Comparison of ENCODE assay signal across 23 mouse cellular contexts in the genomic region with DNA sequence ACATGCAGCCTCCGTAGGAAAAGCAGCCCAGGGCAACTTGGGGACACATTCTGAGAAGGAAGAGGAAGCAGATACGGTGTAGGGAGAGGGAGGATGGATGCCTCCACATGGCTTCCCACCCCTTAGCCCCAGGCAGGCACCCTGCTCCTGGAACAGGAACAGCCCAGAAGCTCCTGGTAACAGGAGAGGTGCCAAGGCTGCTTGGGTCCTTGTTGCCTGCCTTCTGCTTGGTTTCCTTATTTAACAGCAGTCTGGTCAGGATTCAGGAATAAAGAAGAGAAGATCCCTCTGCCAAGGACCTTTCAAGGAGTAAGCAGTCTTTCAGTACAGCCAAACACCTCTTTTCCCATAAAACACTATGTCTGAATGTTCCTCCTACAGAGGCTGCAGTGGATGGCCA. TPM values are rescaled to one million over a fixed set of nuclear protein-coding genes. Genes with fewer than 3 reads are reported as not detected.
DNase-seq lines count a peak whose midpoint lies in the region; TF ChIP-seq lines count a peak whose summit lies in the region.
"Had no signal": no experiment of that assay in that cellular context is flagged by ENCODE, and none has a peak within 500 bp of the region (broad histone marks: within the 10 kb centered on the region; RNA-seq: fewer than 3 reads in every experiment).

No protein-coding gene starts in this region.

- H3K27ac ChIP-seq in left cerebral cortex, adult 2 months = peak overlapping the region; percentile 30; the same call in 1 of the 2 replicates
- H3K27ac ChIP-seq: embryonic facial prominence, embryonic 10.5 days; forebrain, embryonic 15.5 days; hindbrain, embryonic 10.5 days; limb, embryonic 15.5 days; midbrain, embryonic 15.5 days had no signal

- intact Hi-C loops in left cerebral cortex, postnatal 4 days (cut with DNase I) = no loop called here
- intact Hi-C loops in left cerebral cortex, adult 2 months (cut with DNase I) = loop anchor here (5.0 kb wide), 1 partner anchor 243 kb away; no protein-coding TSS in a partner anchor

- no peak overlapping the region for H3K4me3 ChIP-seq in left cerebral cortex, adult 2 months
- H3K4me3 ChIP-seq: embryonic facial prominence, embryonic 10.5 days; forebrain, embryonic 15.5 days; hindbrain, embryonic 10.5 days; limb, embryonic 15.5 days; midbrain, embryonic 15.5 days had no signal

- DNase-seq in kidney, adult 18-20 months = peak; percentile 29
- DNase-seq in kidney, adult 9 months = no peak
- peak; percentile 46 for DNase-seq in left cerebral cortex, adult 11 months (ENCODE audit: low spot score)
- DNase-seq in left cerebral cortex, postnatal 4 days = no peak
- DNase-seq in left cerebral cortex, adult 2 months (ENCODE audit: extremely low spot score in 1 of 2, low spot score in 2 of 2) = no peak
- peak; percentile 52 for DNase-seq in right cerebral cortex, postnatal 25 days
- no peak for DNase-seq in cerebellum, adult 9-10 months
- DNase-seq: adrenal gland, adult 8-10 months; B cell, adult 2 months; cerebellum, adult 11 months; cerebellum, postnatal 36 days; gastrocnemius, postnatal 14 days; kidney, postnatal 25 days; lung, embryonic 14.5 days; lung, postnatal 4 days; retina, postnatal 1 day; thymus, postnatal 36 days had no signal

- TF ChIP-seq CTCF in left cerebral cortex, adult 2 months (IDR thresholded peaks at IDR 0.05) = no peak

RNA-seq across cellular contexts. Expression of a gene that starts 36.8 kb away (rescaled TPM):
- 1 to 10 TPM; 4.0 to 4.1 TPM for total RNA-seq in left cerebral cortex, postnatal 4 days (2021)
- under 1 TPM in 1 of 2 experiments, not detected in 1; 0.77 TPM for total RNA-seq in left cerebral cortex, adult 2 months (2021)
- total RNA-seq: gastrocnemius, postnatal 14 days; heart, adult 8-10 months had no signal

Comparison
In these comparisons a context has a peak if more than half of its experiments do, and no peak if none do; other contexts are left out.
1. DNase-seq: peak in kidney, adult 18-20 months (single experiment), left cerebral cortex, adult 11 months (single experiment) and right cerebral cortex, postnatal 25 days (single experiment); none in kidney, adult 9 months (single experiment), left cerebral cortex, postnatal 4 days (single experiment), left cerebral cortex, adult 2 months (0 of 2) and cerebellum, adult 9-10 months (single experiment).